Mouse (Mus musculus) ovary, adult 18-20 months (tissue): Measurements from ENCODE around the gene Gtf3c6.

Experiments
- DNase-seq: peaks from one replicate; pipeline ENCODE4 v3.0.0; 2022; ENCODE audit warnings: low spot score, mixed read lengths

Gtf3c6 gene

DNA sequence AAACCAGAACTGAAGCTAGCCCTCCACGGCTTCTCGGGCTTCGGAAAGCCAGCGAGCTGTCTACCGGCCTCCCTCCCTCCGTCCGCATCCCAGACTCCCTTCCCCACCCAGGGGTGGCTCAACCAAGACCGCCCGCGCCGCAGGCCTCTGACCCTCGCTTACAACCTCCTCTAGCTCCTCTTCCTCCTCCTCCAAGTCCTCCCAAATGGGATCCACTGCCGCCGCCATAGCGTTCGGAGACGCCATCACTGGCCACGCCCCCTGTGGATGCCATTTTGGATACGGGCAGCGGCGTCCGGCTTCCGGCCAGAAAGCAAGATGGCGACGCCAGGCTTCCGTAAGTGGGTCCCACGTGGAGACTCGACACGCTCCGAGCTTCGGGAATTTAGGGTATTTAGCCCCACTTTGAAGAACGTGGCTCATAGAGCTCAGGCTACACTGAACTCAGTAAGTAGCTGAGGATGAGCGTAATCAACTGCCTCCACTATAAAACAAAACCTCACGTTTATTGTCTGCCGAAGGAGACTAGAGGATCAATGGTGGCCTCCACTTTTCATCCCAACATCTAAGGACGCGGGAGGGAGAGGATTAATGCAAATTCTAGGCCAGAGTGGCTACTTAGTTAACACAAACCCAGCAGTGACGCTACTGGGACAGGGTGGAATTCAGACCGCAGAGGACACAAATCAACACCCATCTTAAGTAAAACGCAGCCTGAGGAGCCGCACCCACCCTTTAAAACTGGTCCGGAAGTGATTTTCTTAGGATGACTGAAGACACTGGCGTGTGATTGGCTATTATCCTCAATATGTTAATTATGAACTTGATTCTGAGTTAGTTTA is at the start of gene Gtf3c6:
Gene Gtf3c6 (minus strand): TSS at position 695 of the 842 bp plus-strand sequence.
- DNase-seq, result peak; percentile 85

DNA sequence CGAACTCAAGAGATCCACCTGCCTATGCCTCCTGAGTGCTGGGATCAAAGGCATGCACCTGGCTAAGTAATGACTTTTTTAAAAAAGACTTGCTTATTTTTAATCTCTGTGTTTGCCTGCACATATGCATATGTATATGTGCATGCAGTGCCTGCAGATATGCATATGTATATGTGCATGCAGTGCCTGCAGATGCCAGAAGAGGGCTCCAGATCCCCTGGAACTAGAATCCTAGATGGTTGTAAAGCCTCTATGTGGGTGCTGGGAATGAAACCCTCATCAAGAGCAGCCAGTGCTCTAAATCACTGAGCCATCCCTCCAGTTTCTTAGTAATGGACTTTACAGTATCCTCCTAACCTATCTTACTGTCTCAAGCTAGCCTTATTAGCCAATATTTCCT is 48.1 kb upstream of the Gtf3c6 start:
- no peak for DNase-seq

DNA sequence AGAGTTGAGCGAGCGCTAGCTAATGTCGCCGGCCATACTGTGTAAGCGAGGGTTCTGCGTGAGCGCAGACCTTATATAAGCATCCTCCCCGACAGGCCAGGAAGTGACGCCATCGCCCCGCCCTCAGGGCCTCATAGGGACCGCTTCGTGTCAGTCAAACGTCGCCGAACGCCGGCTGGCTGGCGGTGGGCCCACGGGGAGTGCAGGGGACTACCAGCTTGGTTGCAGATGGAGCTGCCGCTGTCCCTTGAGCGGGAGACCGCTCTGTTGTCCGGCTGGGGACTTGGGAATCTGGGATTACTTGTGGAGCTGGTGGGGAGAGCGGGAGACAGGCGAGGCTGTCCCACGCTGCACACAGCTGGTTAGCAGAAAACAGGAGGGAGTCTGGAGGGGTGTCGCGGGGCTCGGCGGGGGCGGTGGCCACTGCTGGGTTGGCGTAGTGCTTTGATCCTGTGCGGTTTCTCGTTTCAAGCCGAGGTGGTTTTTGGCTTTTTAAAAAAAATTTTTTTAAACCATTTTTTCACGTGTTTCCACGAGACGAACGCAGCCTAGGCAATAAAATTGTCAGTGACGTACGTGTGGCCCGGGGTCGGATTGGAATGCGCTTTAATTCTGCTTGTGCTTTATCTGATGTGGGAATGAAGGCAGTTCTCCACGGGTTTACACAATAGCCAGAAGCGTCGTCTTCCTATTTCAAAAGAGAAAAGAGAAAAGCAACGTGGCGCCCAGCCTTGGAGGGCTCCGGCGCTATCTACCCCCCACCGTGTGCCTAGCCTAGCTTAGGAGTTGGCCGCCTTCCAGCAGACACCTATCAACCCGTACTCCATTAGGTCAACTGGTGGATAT is 44.5 kb upstream of the Gtf3c6 start, which contains the start of gene Amd1:
Gene Amd1 (minus strand): TSS at position 47 of the 846 bp plus-strand sequence.
- peak; percentile 99 for DNase-seq

DNA sequence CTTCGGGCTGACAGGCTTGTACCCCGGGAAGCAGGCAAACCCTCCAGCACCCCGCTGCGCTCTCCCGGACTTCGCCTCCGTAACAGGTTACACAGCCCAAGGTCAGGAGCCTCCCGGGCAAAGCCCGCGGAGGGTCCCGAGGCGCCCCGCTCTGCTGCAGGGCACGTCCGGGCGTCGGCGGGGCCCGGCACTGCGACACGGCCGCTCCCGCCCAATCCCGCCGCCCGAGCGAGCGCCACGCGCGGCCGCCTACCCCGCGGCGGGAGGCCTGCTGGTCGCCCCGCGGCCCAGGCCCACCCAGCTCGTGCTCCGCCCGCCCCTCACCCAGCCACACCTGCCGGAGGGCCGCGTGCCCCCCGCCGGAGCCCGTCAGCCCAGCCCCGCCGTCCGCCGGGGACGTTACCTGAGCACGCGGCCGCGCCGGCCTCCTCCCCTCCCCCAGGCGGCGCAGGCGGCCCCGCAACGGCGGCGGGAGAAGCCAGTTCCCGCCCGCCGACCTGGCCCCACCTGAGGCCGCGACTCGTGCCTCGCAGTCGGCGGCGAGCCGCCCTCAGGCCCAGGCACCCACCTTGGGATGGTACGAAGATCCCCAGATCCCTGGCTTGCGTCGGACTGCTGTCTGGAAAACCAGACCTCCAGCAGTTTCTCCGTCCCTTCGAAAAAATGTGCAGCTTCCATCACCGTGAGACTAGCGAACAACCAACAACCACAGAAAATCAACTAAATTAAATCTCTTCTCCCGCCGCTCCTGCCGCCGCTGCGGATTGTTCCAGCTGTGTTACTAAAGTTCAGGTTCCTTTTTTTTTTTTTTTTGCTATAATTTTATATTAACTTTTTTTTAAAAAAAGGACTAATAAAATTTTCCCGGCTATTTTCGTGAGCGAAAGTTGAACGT is 43.5 kb upstream of the Gtf3c6 start:
- DNase-seq, result peak; percentile 13

DNA sequence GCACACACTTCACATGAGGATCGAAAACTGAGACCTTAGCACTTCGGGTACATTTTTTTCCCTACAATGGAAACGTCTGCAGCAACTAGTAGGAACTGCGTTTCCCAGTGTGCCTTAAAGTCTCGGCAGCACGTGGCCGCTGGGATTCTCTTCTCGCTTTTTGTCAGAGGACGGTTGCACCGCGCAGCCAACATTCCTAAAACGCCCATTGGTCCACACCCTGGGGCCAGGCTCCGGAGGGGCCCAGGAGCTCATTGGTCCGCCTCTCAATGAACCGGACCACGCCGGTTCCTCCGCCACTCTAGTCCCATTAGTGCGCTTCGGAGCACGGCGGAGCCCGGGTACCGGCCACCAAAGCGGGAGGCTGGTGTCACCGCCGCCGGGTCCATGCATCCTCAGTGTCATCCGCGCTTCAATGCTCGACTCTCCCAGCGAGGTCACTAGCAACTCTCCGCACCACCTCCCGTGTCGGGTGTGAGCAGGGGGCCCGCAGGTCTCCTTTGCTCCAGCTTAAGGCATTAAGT is 42.8 kb upstream of the Gtf3c6 start:
- DNase-seq, result peak; percentile 77

DNA sequence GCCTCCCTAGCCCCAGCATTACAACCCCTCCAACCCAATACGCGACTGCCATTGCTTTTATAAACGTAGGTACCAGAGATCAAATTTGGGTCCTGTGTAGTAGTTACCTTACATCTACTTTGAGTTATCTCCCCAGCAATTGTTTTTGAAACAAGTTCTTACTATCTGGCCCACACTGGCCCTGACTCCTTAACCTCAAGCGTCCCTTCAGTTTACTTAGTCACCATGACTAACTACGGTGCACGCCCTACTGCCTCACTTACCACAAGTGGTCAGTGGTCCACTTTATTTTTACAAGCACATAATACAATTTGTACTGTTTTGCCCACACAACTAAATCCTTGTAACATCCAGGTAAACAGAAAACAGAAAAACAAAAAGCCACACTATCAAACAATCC is 34.7 kb upstream of the Gtf3c6 start:
- DNase-seq, result no peak

DNA sequence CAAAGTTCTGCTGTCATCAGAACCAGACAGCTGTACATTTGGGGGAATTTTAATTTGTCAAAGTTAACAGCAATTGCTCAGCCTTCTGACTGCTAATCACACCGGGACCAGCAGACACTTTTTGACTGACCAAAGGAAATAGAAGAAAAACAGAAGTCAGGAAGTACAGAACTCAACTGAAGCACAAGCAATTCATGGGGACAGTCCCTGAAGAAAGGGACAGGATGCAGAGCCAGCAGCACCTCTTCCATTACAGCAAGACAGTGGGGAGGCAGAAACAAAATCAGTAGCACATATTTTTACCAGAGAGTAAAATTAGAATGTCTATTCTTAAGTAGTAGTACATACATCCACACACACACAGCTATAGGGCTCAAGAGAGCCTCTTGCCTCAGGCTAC is 28.9 kb upstream of the Gtf3c6 start:
- no peak for DNase-seq

DNA sequence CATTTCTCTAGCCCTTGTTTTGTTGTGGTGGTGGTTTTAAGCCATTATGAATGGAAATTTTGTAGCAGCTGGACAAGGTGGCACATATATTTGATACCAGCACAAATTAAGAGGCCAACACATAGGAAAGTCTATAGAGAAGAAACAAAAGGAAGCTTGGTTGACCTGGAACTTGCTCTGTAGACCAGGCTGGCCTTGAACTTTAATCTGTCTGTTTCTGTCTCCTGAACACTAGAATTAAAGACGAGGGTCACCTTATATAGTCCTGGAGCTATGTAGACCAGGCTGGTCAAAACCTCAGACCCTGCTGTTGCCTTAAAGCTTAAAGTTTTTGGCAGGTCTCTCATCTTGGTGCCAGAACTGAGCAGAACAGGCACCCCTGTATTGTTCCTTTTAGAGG is 27.7 kb upstream of the Gtf3c6 start:
- DNase-seq, result no peak

DNA sequence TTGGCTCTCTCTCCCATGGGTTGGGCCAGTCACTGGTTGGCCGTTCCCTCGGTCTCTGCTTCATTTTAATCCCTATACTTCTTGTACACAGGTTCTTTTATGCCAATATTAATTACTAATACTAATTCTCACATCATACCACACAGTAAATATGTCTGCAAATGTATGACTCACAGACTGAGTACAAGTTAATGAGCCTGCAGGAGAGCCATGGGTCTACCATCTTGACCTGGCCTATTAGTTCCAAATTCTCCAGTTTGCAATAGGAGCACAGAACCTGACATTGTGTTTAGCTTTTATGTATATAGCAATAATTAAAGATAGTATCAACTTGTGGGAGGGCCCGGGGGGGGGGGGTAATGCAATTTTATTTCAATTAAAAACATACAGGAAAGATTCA is 27.1 kb upstream of the Gtf3c6 start:
- no peak for DNase-seq

DNA sequence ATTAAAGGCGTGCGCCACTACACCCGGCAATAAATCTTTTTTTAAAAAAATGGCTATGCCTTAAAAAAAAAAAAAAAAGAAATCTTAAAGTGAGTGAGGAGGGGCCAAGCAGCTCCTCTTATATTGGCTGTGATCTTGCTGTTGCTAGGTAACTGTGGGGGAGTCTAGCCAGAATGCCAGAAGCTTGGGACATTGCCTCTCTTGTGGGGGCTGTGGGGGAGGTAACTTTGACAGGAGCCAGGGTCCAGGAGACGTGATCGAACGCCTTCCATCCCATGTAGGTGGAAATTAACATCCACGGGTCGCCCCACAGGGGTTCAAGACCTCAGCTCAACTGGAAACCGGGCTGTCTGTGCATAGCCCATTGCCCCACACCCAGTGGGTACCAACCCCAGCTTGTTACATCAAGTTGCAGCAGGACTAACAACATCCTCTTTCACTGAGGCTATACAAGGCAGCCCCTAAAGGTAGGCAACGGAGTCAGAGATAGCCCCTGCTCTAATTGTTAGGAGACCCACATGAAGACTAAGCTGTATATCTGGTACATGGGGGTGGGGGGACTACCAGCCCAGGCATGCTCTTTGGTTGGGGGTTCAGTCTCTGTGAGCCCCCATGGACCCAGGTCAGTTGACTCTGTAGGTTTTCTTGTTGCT is 26.4 kb upstream of the Gtf3c6 start:
- DNase-seq, result no peak

DNA sequence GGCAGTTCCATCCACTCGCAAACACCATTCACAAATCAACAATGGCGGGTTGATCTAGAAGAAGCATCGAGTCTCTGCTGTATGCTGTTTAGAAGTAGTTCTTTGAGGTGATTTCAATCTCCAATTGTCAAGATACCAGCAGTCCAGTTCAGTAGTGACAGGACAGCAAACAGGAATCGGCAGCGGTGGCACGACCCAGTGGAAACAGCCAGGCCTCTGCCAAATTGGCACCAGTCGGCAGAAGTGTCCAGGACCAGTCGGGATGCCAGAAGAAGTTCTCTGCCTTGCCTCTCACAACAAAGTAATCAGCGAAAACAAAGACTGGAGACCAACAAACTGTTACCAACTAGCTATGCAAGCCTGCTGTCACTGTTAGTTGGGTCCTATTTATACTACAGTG is 25.7 kb upstream of the Gtf3c6 start:
- DNase-seq, result no peak

DNA sequence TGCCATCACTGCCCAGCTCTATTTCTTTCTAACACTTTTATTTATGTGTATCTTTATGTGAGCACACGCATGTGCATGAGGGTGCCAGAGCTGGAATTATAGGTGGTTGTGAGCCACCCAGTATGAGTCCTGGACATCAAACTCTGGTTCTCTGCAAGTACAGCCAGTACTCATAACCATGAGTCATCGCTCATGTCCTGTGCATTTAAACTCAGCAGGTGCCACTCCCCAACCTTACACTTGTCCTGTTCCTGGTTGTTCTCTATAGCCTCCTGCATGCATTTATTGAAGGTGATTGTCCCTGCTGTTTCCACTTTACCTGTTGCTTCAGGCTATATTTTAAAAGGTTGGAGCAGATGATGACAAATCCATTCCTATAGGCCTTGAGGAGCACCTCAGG is 23.7 kb upstream of the Gtf3c6 start:
- DNase-seq, result no peak

DNA sequence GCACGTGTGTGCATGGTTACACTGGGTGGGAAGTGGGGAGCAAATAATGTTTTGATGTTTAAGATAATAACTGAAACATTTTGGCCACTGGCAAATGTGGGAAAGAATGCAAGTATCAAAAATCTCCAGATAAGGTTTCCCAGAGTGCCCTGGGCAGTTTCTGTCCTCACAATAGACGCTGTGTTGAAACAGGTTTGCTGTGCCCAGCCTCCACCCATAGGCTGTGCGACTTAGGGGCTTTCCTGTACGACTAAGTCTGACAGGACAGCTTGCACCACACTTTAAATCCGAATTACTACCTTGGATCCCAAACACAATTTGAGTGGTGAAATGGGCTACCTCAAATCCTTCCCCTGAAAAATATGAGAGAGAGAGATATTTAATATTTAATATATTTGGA is 20.4 kb upstream of the Gtf3c6 start:
- no peak for DNase-seq

DNA sequence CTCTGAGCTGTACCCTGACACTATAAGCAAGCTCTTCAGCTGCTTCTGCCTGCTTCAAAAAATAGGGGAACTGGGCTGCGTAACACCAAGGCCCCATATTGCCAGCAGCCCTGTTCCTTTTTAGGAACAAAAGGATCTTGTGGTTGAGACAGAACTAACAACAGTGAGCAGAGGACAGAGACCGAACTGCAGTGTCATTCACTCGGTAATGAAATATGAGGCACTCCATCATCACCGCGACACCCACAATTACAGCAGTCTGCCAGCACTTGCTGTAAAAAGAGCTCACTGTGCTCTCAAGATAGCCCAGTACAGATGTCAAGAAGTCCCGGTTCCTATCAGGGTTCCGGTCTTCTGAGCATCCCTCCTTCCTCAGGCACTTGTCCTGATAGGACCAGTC is 18.1 kb upstream of the Gtf3c6 start:
- no peak for DNase-seq

DNA sequence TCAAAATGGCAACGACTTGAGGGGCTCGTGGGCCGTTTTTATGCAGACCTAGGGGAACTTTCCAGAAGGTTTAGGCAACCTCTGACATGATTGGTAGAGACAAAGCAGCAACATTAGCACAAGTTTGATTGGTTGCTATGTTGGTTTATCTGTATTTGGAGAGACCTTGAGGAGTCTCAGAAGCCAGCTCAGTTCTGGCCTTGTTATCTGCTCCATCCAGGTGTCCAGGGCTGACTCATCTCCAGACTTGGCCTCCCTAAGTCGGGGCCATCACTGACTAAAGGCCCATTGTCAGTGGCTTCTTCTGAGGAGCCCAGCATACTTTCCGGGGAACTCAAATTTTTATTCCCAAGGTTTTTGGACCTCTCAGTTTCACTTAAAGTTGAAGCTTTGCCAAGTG is 16.0 kb upstream of the Gtf3c6 start:
- DNase-seq, result no peak

DNA sequence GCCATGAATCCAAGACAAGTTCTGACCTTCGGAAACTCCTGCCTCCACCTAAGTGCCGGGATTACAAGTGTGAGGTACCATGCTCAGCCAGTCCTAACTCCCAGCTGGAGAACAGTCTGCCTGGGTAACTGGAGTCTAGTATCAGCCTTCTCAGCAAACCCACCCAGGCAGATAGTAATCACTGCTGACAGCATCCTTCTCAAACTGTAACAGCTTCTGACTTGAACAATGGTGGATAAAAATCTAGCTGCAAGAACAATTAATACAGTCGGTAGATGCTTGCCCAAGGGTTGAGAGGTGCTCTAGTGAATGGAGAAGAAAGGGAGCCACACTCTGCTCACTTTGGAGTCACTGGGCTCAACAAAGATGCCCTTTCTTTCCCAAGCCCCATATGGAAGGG is 13.3 kb upstream of the Gtf3c6 start:
- DNase-seq, result no peak

DNA sequence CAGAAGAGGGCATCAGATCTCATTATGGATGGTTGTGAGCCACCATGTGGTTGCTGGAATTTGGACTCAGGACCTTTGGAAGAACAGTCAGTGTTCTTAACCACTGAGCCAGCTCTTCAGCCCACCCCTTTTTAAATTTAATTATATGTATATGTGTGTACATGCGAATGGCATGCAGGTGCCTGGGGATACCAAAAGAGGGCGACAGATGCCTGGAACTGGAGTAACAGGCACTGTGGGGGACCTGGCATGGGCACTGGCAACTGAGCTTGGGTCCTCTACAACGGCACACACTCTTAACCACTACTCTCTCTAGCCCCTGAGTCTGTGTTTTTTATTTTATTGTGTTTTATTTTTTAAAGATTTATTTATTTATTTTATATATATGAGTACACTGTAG is 7.0 kb upstream of the Gtf3c6 start:
- DNase-seq, result no peak

DNA sequence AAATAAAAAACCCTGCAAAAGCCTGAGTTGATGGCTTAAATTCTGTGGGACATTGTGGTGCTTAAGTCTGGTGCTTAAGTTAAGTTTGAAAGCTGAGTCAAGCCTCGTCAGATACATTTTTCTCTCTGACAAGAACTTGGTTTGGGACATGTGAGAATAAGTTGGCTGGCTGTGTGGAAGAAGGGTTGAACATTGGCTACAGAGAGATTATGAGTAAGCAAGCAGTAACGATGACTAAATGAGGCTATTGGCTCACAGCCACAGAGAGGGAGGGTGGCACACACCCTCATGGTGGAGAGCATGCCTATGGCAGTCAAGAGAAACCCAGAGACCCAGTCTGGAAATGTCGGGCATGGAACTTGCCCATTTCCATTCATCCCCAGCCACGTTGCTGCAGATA is 5.8 kb upstream of the Gtf3c6 start:
- DNase-seq, result no peak

DNA sequence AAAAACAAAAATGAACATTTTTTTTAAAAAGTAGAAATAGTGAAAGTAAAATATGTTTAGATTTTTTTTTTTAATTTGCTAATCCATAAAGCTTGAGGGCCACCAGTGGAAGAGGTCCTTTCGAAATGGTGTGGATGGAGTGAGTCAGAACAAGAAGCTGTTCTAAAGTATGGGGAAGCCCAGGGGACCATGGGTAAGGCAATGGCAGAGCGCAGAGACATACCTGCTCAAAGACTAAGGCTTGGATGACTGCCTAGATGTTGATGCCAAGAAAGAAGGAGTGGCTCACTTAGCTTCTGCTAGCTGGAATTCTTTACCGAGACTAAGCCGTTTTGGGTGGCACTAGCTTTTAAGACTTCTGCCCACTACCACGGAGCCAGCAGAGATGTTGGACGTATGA is 4.3 kb upstream of the Gtf3c6 start:
- no peak for DNase-seq

DNA sequence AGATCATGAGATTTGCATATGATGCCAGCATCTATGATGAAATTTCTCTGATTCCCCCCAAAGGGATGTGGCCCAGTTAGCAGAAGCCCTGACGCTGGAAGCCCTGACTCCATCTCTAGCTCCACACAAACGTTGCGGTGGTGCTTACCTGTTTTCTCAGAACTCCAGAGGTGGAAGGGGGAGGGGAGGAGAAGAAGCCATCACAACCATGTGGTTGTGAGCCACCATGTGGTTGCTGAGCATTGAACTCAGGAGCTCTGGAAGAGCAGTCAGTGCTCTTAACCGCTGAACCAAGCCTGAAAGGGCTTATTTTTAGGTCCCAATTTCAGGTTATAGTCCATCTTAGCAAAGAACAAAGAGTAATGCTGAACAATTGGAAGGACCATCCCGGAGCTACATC is 2.4 kb upstream of the Gtf3c6 start:
- no peak for DNase-seq

DNA sequence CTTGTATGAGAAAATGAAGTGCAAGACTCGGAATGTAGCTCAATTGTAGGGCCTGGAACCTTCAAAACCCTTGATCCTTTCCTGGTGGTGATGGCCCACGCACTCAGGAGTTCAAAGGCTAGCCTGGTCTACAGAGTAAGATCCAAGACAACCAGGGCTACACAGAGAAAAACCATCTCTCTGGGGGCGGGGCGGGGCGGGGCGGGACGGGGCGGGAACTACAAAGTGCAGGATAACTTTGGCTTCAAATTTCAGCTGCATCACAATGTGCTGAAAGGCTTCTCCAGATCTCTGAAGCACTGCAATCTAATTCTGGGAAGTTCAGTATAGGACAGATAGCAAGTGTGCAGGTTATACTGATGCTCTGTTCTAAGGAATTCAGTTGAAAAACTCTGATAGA is 1.6 kb upstream of the Gtf3c6 start:
- DNase-seq, result no peak
